Mouse (Mus musculus) splenic B cell, adult 2 months (primary cell): ENCODE results near the gene Crim1.
A peak's percentile ranks its signal among the peaks of the same experiment; 100 is the strongest.

Experiments used
- DNase-seq: peaks from one replicate; pipeline ENCODE4 v3.0.0-alpha.2; 2011; ENCODE audit warnings: low read depth, low spot score
- H3K27me3 ChIP-seq: 2 replicates; pipeline ENCODE4 v1.6.1; 2012; ENCODE audit warnings: mild to moderate bottlenecking, low read length, moderate library complexity, mixed read lengths; ENCODE audit not compliant: control insufficient read depth, poor library complexity, insufficient read depth, severe bottlenecking
- H3K36me3 ChIP-seq: 2 replicates; pipeline ENCODE4 v1.6.1; 2012; ENCODE audit warnings: mild to moderate bottlenecking, low read length, moderate library complexity, mixed read lengths; ENCODE audit not compliant: control insufficient read depth, poor library complexity, insufficient read depth, severe bottlenecking

The Crim1 gene

DNA sequence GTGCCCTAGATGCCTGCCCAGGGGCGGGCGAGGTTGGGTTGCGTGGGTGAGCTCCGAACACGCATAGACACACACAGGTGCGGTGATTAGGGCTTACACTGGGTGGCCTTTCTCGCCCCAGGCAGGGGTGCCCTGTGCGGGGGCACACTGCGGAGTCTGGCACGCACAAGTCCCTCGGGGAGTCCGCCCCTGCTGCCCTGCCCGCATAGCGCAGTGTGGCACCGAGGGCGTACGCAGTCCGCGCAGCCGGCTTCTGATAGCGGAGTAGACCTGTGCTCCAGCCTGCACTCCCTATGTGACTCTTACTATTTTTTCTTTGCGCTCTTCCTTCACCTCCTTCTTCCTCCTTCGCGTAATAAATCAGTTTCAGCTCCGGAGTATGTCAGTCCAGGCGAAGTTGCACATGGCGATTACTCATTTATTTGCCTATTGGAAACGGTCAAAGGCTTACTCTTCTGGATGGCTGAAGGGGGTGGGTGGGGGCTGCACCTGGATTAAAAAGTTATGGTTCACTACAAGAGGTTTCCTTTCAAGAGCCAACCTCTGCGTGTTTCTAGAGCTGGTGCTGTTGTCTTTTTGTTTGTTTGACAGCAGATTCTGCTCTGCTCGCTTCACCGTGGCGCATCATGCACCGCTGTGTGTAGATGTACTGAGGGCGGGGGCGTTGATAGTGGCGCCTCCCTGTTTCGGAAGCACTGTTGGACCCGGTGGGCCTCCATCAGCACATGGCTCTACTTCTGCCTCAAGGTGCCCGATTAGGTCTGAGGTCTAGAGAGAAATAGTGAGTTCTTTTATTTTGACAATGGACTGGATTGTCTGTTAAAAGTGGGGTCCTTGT, 1.4 kb downstream of the Crim1 start:
- Histone ChIP-seq H3K27me3 (no peaks in the 10 kb centered on the region; the same call in 1 of the 2 replicates), H3K36me3 (no peaks in the 10 kb centered on the region)
- peak; percentile 30 for DNase-seq

GRCm38 (mm10) chr17:78202221-78202620, 2.2 kb downstream of the Crim1 start:
- no peaks in the 10 kb centered on the region for H3K36me3 ChIP-seq
- no peaks in the 10 kb centered on the region; the same call in 1 of the 2 replicates for H3K27me3 ChIP-seq
- no peak for DNase-seq

DNA sequence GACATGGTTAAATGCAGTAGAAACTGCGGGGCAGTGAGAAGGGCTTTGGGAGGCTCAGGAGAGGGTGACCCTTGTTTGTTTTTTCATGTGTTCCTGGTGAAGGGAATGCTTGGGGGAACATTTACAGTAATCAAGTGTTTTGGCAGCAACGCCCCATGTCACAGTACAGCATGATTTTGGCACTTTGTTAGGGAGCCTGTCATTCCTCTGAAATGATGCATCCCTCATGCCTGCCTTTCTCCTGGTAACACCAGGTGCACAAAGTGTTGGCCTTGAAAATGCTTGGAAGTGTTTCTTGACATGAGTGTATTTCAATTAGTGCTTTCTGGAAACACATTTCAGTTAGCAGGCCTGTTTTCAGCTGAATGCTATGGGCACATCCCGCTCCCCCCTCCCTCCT, 2.7 kb downstream of the Crim1 start:
- Histone ChIP-seq H3K27me3 (no peaks in the 10 kb centered on the region; the same call in 1 of the 2 replicates), H3K36me3 (no peaks in the 10 kb centered on the region)
- DNase-seq = no peak

DNA sequence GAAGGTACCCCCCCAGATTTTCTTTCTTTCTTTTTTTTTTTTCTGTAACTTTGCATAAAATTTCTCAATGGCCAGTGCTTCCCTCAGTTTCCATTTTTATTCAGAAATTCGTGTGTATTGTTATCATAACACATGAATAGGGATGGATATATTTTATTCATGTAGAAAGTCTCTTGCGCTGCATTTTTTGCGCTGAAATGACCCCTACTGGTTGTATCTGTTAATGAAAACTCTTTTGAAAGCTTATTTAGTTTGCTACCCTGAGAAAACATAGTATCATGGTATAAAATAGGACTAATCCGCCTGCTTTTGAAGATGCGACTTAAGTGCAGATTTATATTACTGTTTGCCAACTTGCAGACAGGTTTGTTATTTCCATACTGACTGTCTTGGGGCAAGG, 3.4 kb downstream of the Crim1 start:
- DNase-seq = peak; percentile 17
- no peaks in the 10 kb centered on the region; the same call in 1 of the 2 replicates for H3K27me3 ChIP-seq
- H3K36me3 ChIP-seq = no peaks in the 10 kb centered on the region

- Histone ChIP-seq H3K27me3 (no peaks in the 10 kb centered on the region), H3K36me3 (no peaks in the 10 kb centered on the region)
- DNase-seq = no peak
Observed at GRCm38 (mm10) chr17:78206421-78206820, 6.4 kb downstream of the Crim1 start.

DNA sequence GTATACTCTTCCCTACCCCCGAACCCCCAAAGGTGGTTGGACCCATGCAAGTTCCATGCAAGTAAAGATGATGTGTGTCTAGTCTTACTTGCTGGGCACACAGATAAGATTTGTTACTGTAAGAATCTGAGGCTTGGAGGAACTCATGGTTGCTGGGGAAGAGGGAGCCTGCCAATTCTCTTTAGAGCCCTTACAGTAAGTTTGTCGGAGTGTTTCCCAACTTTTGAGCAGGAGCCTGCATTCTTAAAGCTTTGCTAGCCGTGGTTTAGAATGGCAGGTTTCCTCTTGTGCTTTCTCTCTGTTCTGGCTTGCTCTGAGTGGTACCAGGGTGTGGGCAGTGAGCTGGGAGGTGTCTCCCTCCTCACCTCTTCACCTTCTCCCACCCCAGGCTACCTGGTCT, 7.2 kb downstream of the Crim1 start:
- no peak for DNase-seq
- H3K27me3 ChIP-seq = no peaks in the 10 kb centered on the region
- H3K36me3 ChIP-seq = no peaks in the 10 kb centered on the region

DNA sequence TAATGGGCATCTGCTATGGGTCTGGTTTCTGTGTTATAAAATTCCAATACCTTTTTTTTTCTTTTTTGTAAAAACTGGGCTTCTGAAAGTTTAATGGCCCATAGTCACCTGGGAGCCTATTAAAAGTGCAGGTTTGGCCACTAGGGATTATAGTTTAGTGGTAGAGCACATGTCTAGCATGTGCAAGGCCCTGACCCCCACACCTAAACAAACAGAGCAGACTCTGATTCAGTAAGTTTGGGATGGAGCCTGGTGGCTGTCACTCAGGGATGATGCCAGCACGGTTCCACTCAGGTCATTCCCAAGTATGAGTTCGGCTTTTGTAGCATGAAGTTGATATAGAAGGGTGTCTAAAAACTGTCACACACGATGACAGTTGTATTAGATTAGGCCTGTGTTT, 8.8 kb downstream of the Crim1 start:
- DNase-seq = no peak
- H3K27me3 ChIP-seq = no peaks in the 10 kb centered on the region
- H3K36me3 ChIP-seq = no peaks in the 10 kb centered on the region

- H3K27me3 ChIP-seq = no peaks in the 10 kb centered on the region
- DNase-seq = no peak
- no peaks in the 10 kb centered on the region for H3K36me3 ChIP-seq
Observed at GRCm38 (mm10) chr17:78209646-78210045, 9.6 kb downstream of the Crim1 start.

DNA sequence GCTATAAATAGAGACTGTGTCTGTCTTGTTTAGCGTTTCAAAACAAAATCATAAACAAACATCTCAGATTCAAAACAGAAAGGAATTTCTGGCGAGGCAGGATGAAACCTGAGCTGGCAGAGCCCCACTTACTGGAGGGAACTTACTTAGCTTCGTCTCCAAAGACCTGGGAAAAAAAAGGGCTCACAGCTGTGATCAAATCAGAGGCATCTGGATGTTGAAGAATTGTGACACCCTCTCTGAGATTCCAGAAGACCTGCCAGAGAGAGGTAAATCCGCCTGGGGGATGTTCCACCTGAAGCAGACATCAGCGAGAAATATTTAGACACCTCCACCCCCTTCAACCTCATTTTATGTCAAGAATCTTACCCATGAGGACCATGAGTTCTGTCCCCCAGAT, 11.8 kb downstream of the Crim1 start:
- Histone ChIP-seq H3K36me3 (no peaks in the 10 kb centered on the region), H3K27me3 (no peaks in the 10 kb centered on the region; the same call in 1 of the 2 replicates)
- no peak for DNase-seq

GRCm38 (mm10) chr17:78213128-78213527, 13.1 kb downstream of the Crim1 start:
- Histone ChIP-seq H3K36me3 (no peaks in the 10 kb centered on the region), H3K27me3 (no peaks in the 10 kb centered on the region; the same call in 1 of the 2 replicates)
- DNase-seq = no peak

DNA sequence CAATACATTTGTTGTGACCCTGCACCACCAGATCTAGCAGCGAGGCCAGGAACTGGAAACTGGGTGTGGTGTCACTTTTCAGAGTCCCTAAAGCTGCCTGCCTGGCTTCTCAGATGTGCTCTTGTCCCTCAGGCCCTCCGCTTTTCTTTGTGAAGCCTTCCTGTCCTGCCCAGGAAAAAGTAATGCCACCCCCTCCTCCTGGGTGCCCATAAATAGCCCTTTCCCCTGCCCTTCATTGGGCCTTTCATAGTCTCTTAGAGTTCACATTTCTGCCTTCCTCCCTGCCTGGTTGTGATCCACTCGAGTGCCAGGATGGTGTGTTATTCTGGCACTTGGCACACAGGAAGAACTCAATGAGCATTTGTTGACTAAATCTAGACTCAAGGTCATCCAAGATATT, 16.5 kb downstream of the Crim1 start:
- DNase-seq = no peak
- Histone ChIP-seq H3K36me3 (no peaks in the 10 kb centered on the region), H3K27me3 (no peaks in the 10 kb centered on the region; the same call in 1 of the 2 replicates)

- no peaks in the 10 kb centered on the region for H3K36me3 ChIP-seq
- no peaks in the 10 kb centered on the region; the same call in 1 of the 2 replicates for H3K27me3 ChIP-seq
- no peak for DNase-seq
Observed at GRCm38 (mm10) chr17:78217406-78217805, 17.4 kb downstream of the Crim1 start.

GRCm38 (mm10) chr17:78218506-78219232, 18.6 kb downstream of the Crim1 start:
- DNase-seq = no peak
- H3K27me3 ChIP-seq = no peaks in the 10 kb centered on the region; the same call in 1 of the 2 replicates

GRCm38 (mm10) chr17:78221007-78221642, 21.1 kb downstream of the Crim1 start:
- H3K36me3 ChIP-seq = no peaks in the 10 kb centered on the region
- H3K27me3 ChIP-seq = no peaks in the 10 kb centered on the region; the same call in 1 of the 2 replicates
- no peak for DNase-seq

More at GRCm38 (mm10) chr17:78218506-78219232, 18.6 kb downstream of the Crim1 start:
- no peaks in the 10 kb centered on the region for H3K36me3 ChIP-seq

GRCm38 (mm10) chr17:78221860-78222259, 21.8 kb downstream of the Crim1 start:
- H3K27me3 ChIP-seq = no peaks in the 10 kb centered on the region; the same call in 1 of the 2 replicates
- no peaks in the 10 kb centered on the region for H3K36me3 ChIP-seq
- no peak for DNase-seq
